Mouse (Mus musculus) MEL (cell line): ENCODE data around the gene Flnb. TPM values are rescaled to one million over a fixed set of nuclear protein-coding genes. Genes with fewer than 3 reads are reported as not detected.

Experiments used
- DNase-seq: peaks from one replicate; pipeline ENCODE4 v3.0.0; 2011; ENCODE audit warnings: low read depth, low spot score
- H3K27ac ChIP-seq: 2 replicates; pipeline ENCODE4 v1.5.1; 2012; ENCODE audit warnings: low read depth, mild to moderate bottlenecking, control low read depth, low read length, moderate library complexity; ENCODE audit not compliant: control insufficient read depth
- H3K27me3 ChIP-seq, 2 experiments: fragments of 150-350 bp in 1 of 2; sonication (generic) in 1 of 2; 2 replicates each; pipeline ENCODE4 v1.6.1; 2012; ENCODE audit warnings: low read length in 2 of 2, mild to moderate bottlenecking in 2 of 2, improper control_type of control experiment in 1 of 2, moderate library complexity in 1 of 2; ENCODE audit not compliant: insufficient read depth in 2 of 2, control insufficient read depth in 1 of 2
- H3K36me3 ChIP-seq, 2 experiments: 2 replicates each; pipeline ENCODE4 v1.6.1; 2012 to 2014; ENCODE audit warnings: low read length in 2 of 2, improper control_type of control experiment in 1 of 2, inconsistent platforms in 1 of 2, mild to moderate bottlenecking in 1 of 2; ENCODE audit not compliant: insufficient read depth in 2 of 2, control insufficient read depth in 1 of 2
- H3K4me1 ChIP-seq, 2 experiments: fragments of 150-350 bp in 1 of 2; sonication (generic) in 1 of 2; 2 replicates each; pipeline ENCODE4 v1.6.1; 2012; ENCODE audit warnings: low read length in 2 of 2, improper control_type of control experiment in 1 of 2, mild to moderate bottlenecking in 1 of 2; ENCODE audit not compliant: insufficient read depth in 2 of 2, control insufficient read depth in 1 of 2
- H3K4me3 ChIP-seq, 2 experiments: fragments of 150-350 bp in 1 of 2; sonication (generic) in 1 of 2; 2 replicates each; pipeline ENCODE4 v1.5.1; 2012; ENCODE audit warnings: low read depth in 2 of 2, low read length in 2 of 2, mild to moderate bottlenecking in 2 of 2, moderate library complexity in 2 of 2, control low read depth in 1 of 2, improper control_type of control experiment in 1 of 2; ENCODE audit not compliant: control insufficient read depth in 1 of 2, insufficient read depth in 1 of 2
- H3K79me2 ChIP-seq: 2 replicates; pipeline ENCODE4 v1.6.1; 2012; ENCODE audit warnings: mild to moderate bottlenecking, low read length, moderate library complexity; ENCODE audit not compliant: control insufficient read depth, poor library complexity, insufficient read depth
- H3K9ac ChIP-seq: 2 replicates; pipeline ENCODE4 v1.6.1; 2012; ENCODE audit warnings: low read depth, mild to moderate bottlenecking, control low read depth, low read length, moderate library complexity; ENCODE audit not compliant: control insufficient read depth, poor library complexity, severe bottlenecking
- H3K9me3 ChIP-seq: fragments of 150-350 bp; sonication (generic); replicated peaks from 2 replicates; pipeline ENCODE4 v1.6.1; 2012; ENCODE audit warnings: mild to moderate bottlenecking, low read length, improper control_type of control experiment, moderate library complexity; ENCODE audit not compliant: insufficient read depth
- BHLHE40 ChIP-seq: IDR thresholded peaks from 2 replicates; pipeline ENCODE4 v1.6.1; 2012; ENCODE audit warnings: low read depth, mild to moderate bottlenecking, inconsistent platforms, low read length, improper control_type of control experiment, borderline replicate concordance
- CHD1 ChIP-seq: IDR thresholded peaks from 2 replicates; pipeline ENCODE4 v1.6.1; 2012; ENCODE audit warnings: low read depth, mild to moderate bottlenecking, inconsistent platforms, low read length, improper control_type of control experiment
- CHD2 ChIP-seq: IDR thresholded peaks from 2 replicates; pipeline ENCODE4 v1.6.1; 2011; ENCODE audit warnings: low read length, improper control_type of control experiment
- CTCF ChIP-seq, 3 experiments: IDR thresholded peaks in 2 of 3; conservative IDR thresholded peaks in 1 of 3; 2 replicates each; pipeline ENCODE4 v1.5.1; 2011 to 2012; ENCODE audit warnings: low read length in 3 of 3, low read depth in 2 of 3, mild to moderate bottlenecking in 2 of 3, improper control_type of control experiment in 1 of 3, inconsistent platforms in 1 of 3, mixed read lengths in 1 of 3, moderate library complexity in 1 of 3; ENCODE audit not compliant: control insufficient read depth in 1 of 3, insufficient read depth in 1 of 3, poor library complexity in 1 of 3, severe bottlenecking in 1 of 3
- E2F4 ChIP-seq: IDR thresholded peaks from 2 replicates; pipeline ENCODE4 v1.6.1; 2011; ENCODE audit warnings: low read depth, low read length, improper control_type of control experiment, borderline replicate concordance
- ELF1 ChIP-seq: IDR thresholded peaks from 2 replicates; pipeline ENCODE4 v1.6.1; 2014; ENCODE audit warnings: low read depth, mild to moderate bottlenecking, inconsistent platforms, low read length, improper control_type of control experiment, moderate library complexity
- ETS1 ChIP-seq: IDR thresholded peaks from 2 replicates; pipeline ENCODE4 v1.6.1; 2012; ENCODE audit warnings: low read depth, mild to moderate bottlenecking, inconsistent platforms, low read length, improper control_type of control experiment, moderate library complexity
- GABPA ChIP-seq: IDR thresholded peaks from 2 replicates; pipeline ENCODE4 v1.6.1; 2012; ENCODE audit warnings: low read depth, mild to moderate bottlenecking, inconsistent platforms, low read length, improper control_type of control experiment, moderate library complexity
- KAT2A ChIP-seq: conservative IDR thresholded peaks from 2 replicates; pipeline ENCODE4 v1.6.1; 2012; ENCODE audit warnings: low read depth, low read length, improper control_type of control experiment, inconsistent platforms
- MAFK ChIP-seq: IDR thresholded peaks from 2 replicates; pipeline ENCODE4 v1.6.1; 2011; ENCODE audit warnings: low read depth, mild to moderate bottlenecking, low read length, improper control_type of control experiment, borderline replicate concordance
- MAX ChIP-seq: IDR thresholded peaks from 2 replicates; pipeline ENCODE4 v1.6.1; 2011; ENCODE audit warnings: low read length, improper control_type of control experiment
- MAZ ChIP-seq: IDR thresholded peaks from 2 replicates; pipeline ENCODE4 v1.6.1; 2012; ENCODE audit warnings: low read depth, mild to moderate bottlenecking, inconsistent platforms, low read length, improper control_type of control experiment
- MXI1 ChIP-seq: IDR thresholded peaks from 2 replicates; pipeline ENCODE4 v1.6.1; 2011; ENCODE audit warnings: mild to moderate bottlenecking, low read depth, low read length, improper control_type of control experiment
- MYB ChIP-seq: IDR thresholded peaks from 2 replicates; pipeline ENCODE4 v1.6.1; 2011; ENCODE audit warnings: mild to moderate bottlenecking, low read depth, low read length, improper control_type of control experiment
- MYC ChIP-seq: IDR thresholded peaks from 2 replicates; pipeline ENCODE4 v1.6.1; 2011; ENCODE audit warnings: low read depth, mild to moderate bottlenecking, low read length, improper control_type of control experiment, moderate library complexity
- POLR2A ChIP-seq, 2 experiments: IDR thresholded peaks; 2 replicates each; pipeline ENCODE4 v1.6.1; 2011 to 2012; ENCODE audit warnings: low read length in 2 of 2, mild to moderate bottlenecking in 2 of 2, control low read depth in 1 of 2, improper control_type of control experiment in 1 of 2, low read depth in 1 of 2, moderate library complexity in 1 of 2; ENCODE audit not compliant: control insufficient read depth in 1 of 2, insufficient read depth in 1 of 2, poor library complexity in 1 of 2
- POLR2AphosphoS2 ChIP-seq: IDR thresholded peaks from 2 replicates; pipeline ENCODE4 v1.6.1; 2011; ENCODE audit warnings: low read length, improper control_type of control experiment
- POLR2AphosphoS5 ChIP-seq: IDR thresholded peaks from 2 replicates; pipeline ENCODE4 v1.6.1; 2012; ENCODE audit warnings: low read depth, borderline replicate concordance, mild to moderate bottlenecking, inconsistent platforms, low read length, moderate library complexity, mixed read lengths
- RAD21 ChIP-seq: IDR thresholded peaks from 2 replicates; pipeline ENCODE4 v1.6.1; 2011; ENCODE audit warnings: mild to moderate bottlenecking, low read depth, low read length, improper control_type of control experiment
- RCOR1 ChIP-seq: IDR thresholded peaks from 2 replicates; pipeline ENCODE4 v1.6.1; 2012; ENCODE audit warnings: low read depth, mild to moderate bottlenecking, inconsistent platforms, low read length, improper control_type of control experiment
- TAL1 ChIP-seq: IDR thresholded peaks from 2 replicates; pipeline ENCODE4 v1.6.1; 2012; ENCODE audit warnings: mild to moderate bottlenecking, inconsistent platforms, low read length, moderate library complexity, mixed read lengths
- TBP ChIP-seq: IDR thresholded peaks from 2 replicates; pipeline ENCODE4 v1.8.0; 2011; ENCODE audit warnings: low read depth, low read length, improper control_type of control experiment
- TCF12 ChIP-seq: IDR thresholded peaks from 2 replicates; pipeline ENCODE4 v1.6.1; 2014; ENCODE audit warnings: low read depth, mild to moderate bottlenecking, inconsistent platforms, low read length, improper control_type of control experiment, moderate library complexity
- UBTF ChIP-seq: IDR thresholded peaks from 2 replicates; pipeline ENCODE4 v1.6.1; 2012; ENCODE audit warnings: low read depth, mild to moderate bottlenecking, inconsistent platforms, low read length, improper control_type of control experiment, moderate library complexity, borderline replicate concordance; ENCODE audit not compliant: insufficient read depth
- USF2 ChIP-seq, 2 experiments: IDR thresholded peaks; 2 replicates each; pipeline ENCODE4 v1.6.1; 2011 to 2012; ENCODE audit warnings: improper control_type of control experiment in 2 of 2, low read length in 2 of 2, borderline replicate concordance in 1 of 2, inconsistent platforms in 1 of 2, low read depth in 1 of 2, mild to moderate bottlenecking in 1 of 2; ENCODE audit not compliant: insufficient read depth in 1 of 2
- ZC3H11A ChIP-seq: IDR thresholded peaks from 2 replicates; pipeline ENCODE4 v1.6.1; 2012; ENCODE audit warnings: low read depth, mild to moderate bottlenecking, inconsistent platforms, low read length, improper control_type of control experiment
- ZKSCAN1 ChIP-seq: IDR thresholded peaks from 2 replicates; pipeline ENCODE4 v1.6.1; 2012; ENCODE audit warnings: low read depth, mild to moderate bottlenecking, inconsistent platforms, low read length, improper control_type of control experiment, moderate library complexity
- ZMIZ1 ChIP-seq: IDR thresholded peaks from 2 replicates; pipeline ENCODE4 v1.6.1; 2012; ENCODE audit warnings: low read depth, mild to moderate bottlenecking, inconsistent platforms, low read length, improper control_type of control experiment, moderate library complexity
- ZNF384 ChIP-seq: IDR thresholded peaks from 2 replicates; pipeline ENCODE4 v1.6.1; 2012; ENCODE audit warnings: low read depth, mild to moderate bottlenecking, inconsistent platforms, low read length, improper control_type of control experiment
- polyA plus RNA-seq, 2 experiments: library from polyadenylated mRNA; stranded (reverse) in 1 of 2; unstranded in 1 of 2; fragments of >175 nt in 1 of 2; fragments of >200 nt in 1 of 2; gene quantifications; 2 replicates each; pipeline versions ENCODE4 v1.2.1 to v1.2.4; 2012; ENCODE audit warnings: low replicate concordance in 2 of 2, low read depth in 1 of 2; ENCODE audit not compliant: insufficient read length in 2 of 2, insufficient read depth in 1 of 2, missing spikeins in 1 of 2
- total RNA-seq: library from RNA; depleted of rRNA; stranded (reverse); fragments of 300-350 nt; gene quantifications from 2 replicates; pipeline ENCODE4 v1.2.3, GENCODE M21; 2012

The Flnb gene
- total and polyA plus RNA-seq, 3 experiments, result 1.0 to 3.1 TPM; not detected in 1

GRCm38 (mm10) chr14:7886008-7886407 is 68.3 kb downstream of the Flnb start:
- H3K9ac ChIP-seq, result no peak overlapping the region
- no peak for DNase-seq
- no peaks in the 10 kb centered on the region for H3K9me3 ChIP-seq
- no peak overlapping the region for H3K4me3 ChIP-seq
- no peak overlapping the region for H3K27ac ChIP-seq
- H3K4me1 ChIP-seq, result peaks cover 21 to 42% of the 10 kb centered on the region in 2 experiments
- H3K36me3 ChIP-seq, result peaks cover 0 to 31% of the 10 kb centered on the region in 2 experiments; a peak in 2 of 4 replicates
- TF ChIP-seq POLR2A (IDR thresholded peaks at IDR 0.05; ENCODE audit: control insufficient read depth in 1 of 2, insufficient read depth in 1 of 2, low read depth in 1 of 2, low read length in 2 of 2, poor library complexity in 1 of 2), result no peak
- no peak for TF ChIP-seq TCF12
- TF ChIP-seq MAZ, result no peak
- no peak for TF ChIP-seq UBTF
- TF ChIP-seq POLR2AphosphoS5, result no peak
- no peak for TF ChIP-seq MAX
- TF ChIP-seq ZC3H11A, result no peak
- TF ChIP-seq MAFK, result no peak
- no peak for TF ChIP-seq CHD2
- no peak for TF ChIP-seq MYB
- no peak for TF ChIP-seq E2F4
- no peak for TF ChIP-seq USF2 (IDR thresholded peaks at IDR 0.05; ENCODE audit: borderline replicate concordance in 1 of 2, insufficient read depth in 1 of 2, low read depth in 1 of 2, low read length in 2 of 2)
- TF ChIP-seq ZKSCAN1, result no peak
- no peak for TF ChIP-seq ELF1
- no peak for TF ChIP-seq KAT2A
- TF ChIP-seq, all 39 proteins: peak for 0
- no peaks in the 10 kb centered on the region for H3K79me2 ChIP-seq
- no peaks in the 10 kb centered on the region for H3K27me3 ChIP-seq

- no peak overlapping the region for H3K27ac ChIP-seq
- no peak for TF ChIP-seq ZNF384
- no peak for TF ChIP-seq CTCF (IDR thresholded peaks at IDR 0.05 in 2 of 3, conservative IDR thresholded peaks at IDR 0.05 in 1 of 3; ENCODE audit: control insufficient read depth in 1 of 3, insufficient read depth in 1 of 3, low read depth in 2 of 3, low read length in 3 of 3, poor library complexity in 1 of 3, severe bottlenecking in 1 of 3)
- no peak for TF ChIP-seq TCF12
- TF ChIP-seq GABPA, result no peak
- TF ChIP-seq RCOR1, result no peak
- no peak for TF ChIP-seq TBP
- no peak for TF ChIP-seq CHD1
- TF ChIP-seq ZC3H11A, result no peak
- no peak for TF ChIP-seq ZMIZ1
- TF ChIP-seq MAFK, result no peak
- TF ChIP-seq ETS1, result no peak
- TF ChIP-seq TAL1, result no peak
- TF ChIP-seq POLR2AphosphoS2, result no peak
- no peak for TF ChIP-seq E2F4
- TF ChIP-seq RAD21, result no peak
- TF ChIP-seq BHLHE40, result no peak
- TF ChIP-seq MXI1, result no peak
- TF ChIP-seq KAT2A, result no peak
- TF ChIP-seq CHD2, result no peak
- no peak for TF ChIP-seq MYC
- DNase-seq, result no peak
- H3K36me3 ChIP-seq, result peaks cover 0 to 32% of the 10 kb centered on the region in 2 experiments; a peak in 2 of 4 replicates
- peaks cover 27 to 40% of the 10 kb centered on the region in 2 experiments for H3K4me1 ChIP-seq
- no peak overlapping the region for H3K4me3 ChIP-seq
- no peak overlapping the region for H3K9ac ChIP-seq
- H3K27me3 ChIP-seq, result no peaks in the 10 kb centered on the region
- no peaks in the 10 kb centered on the region for H3K9me3 ChIP-seq
- no peaks in the 10 kb centered on the region for H3K79me2 ChIP-seq
These were observed 69.4 kb downstream of the Flnb start for GRCm38 (mm10) chr14:7887171-7887570.
